Mouse (Mus musculus) testis, adult 2 months (tissue): Measurements from ENCODE around the gene Atxn10. TPM values are rescaled to one million over a fixed set of nuclear protein-coding genes. Genes with fewer than 3 reads are reported as not detected.

ENCODE experiments used
- H3K27ac ChIP-seq: fragments of 200-500 bp; 2 replicates; pipeline ENCODE4 v1.5.1; 2012; ENCODE audit warnings: low read depth, low read length; ENCODE audit not compliant: control insufficient read depth, insufficient read depth
- H3K27me3 ChIP-seq: fragments of 200-500 bp; 2 replicates; pipeline ENCODE4 v1.6.1; 2012; ENCODE audit warnings: mild to moderate bottlenecking, low read length, moderate library complexity; ENCODE audit not compliant: control insufficient read depth, insufficient read depth
- H3K36me3 ChIP-seq: fragments of 200-500 bp; 2 replicates; pipeline ENCODE4 v1.6.1; 2012; ENCODE audit warnings: mild to moderate bottlenecking, low read length; ENCODE audit not compliant: control insufficient read depth, insufficient read depth
- H3K4me1 ChIP-seq: fragments of 200-500 bp; 2 replicates; pipeline ENCODE4 v1.6.1; 2012; ENCODE audit warnings: low read length; ENCODE audit not compliant: control insufficient read depth, insufficient read depth
- H3K4me3 ChIP-seq: fragments of 200-500 bp; 2 replicates; pipeline ENCODE4 v1.5.1; 2012; ENCODE audit warnings: low read depth, mild to moderate bottlenecking, low read length, moderate library complexity, mixed read lengths; ENCODE audit not compliant: control insufficient read depth
- CTCF ChIP-seq: fragments of 200-500 bp; IDR thresholded peaks from 2 replicates; pipeline ENCODE4 v1.5.1; 2012; ENCODE audit warnings: low read depth, mild to moderate bottlenecking, inconsistent platforms, low read length, moderate library complexity; ENCODE audit not compliant: control insufficient read depth, insufficient read depth, insufficient replicate concordance
- POLR2A ChIP-seq: fragments of 200-500 bp; IDR thresholded peaks from 2 replicates; pipeline ENCODE4 v1.6.1; 2012; ENCODE audit warnings: low read depth, mild to moderate bottlenecking, inconsistent platforms, low read length, moderate library complexity; ENCODE audit not compliant: control insufficient read depth
- polyA plus RNA-seq: library from polyadenylated mRNA; depleted of rRNA; stranded (reverse); fragments of >200 nt; gene quantifications from 2 replicates; pipeline ENCODE4 v1.2.3, GENCODE M21; 2012

The Atxn10 gene
- polyA plus RNA-seq, 1 experiment, result 139 TPM

GRCm38 (mm10) chr15:85420686-85421085 is 84.6 kb downstream of the Atxn10 start:
- TF ChIP-seq POLR2A (no peak), CTCF (no peak)
- Histone ChIP-seq H3K4me3 (no peak overlapping the region), H3K27me3 (no peaks in the 10 kb centered on the region), H3K4me1 (no peaks in the 10 kb centered on the region), H3K36me3 (no peaks in the 10 kb centered on the region), H3K27ac (no peak overlapping the region)

GRCm38 (mm10) chr15:85424197-85424596 is 88.2 kb downstream of the Atxn10 start:
- H3K4me3 ChIP-seq, result no peak overlapping the region
- H3K27me3 ChIP-seq, result no peaks in the 10 kb centered on the region
- H3K27ac ChIP-seq, result no peak overlapping the region
- no peaks in the 10 kb centered on the region for H3K36me3 ChIP-seq
- TF ChIP-seq POLR2A, result no peak
- no peak for TF ChIP-seq CTCF
- no peaks in the 10 kb centered on the region for H3K4me1 ChIP-seq

- TF ChIP-seq CTCF, result no peak
- no peak for TF ChIP-seq POLR2A
- Histone ChIP-seq H3K4me3 (no peak overlapping the region), H3K27me3 (no peaks in the 10 kb centered on the region), H3K36me3 (no peaks in the 10 kb centered on the region), H3K4me1 (no peaks in the 10 kb centered on the region), H3K27ac (no peak overlapping the region)
Measured at GRCm38 (mm10) chr15:85428140-85428539, 92.1 kb downstream of the Atxn10 start.

GRCm38 (mm10) chr15:85442568-85442967 is 106.5 kb downstream of the Atxn10 start:
- TF ChIP-seq POLR2A (no peak), CTCF (no peak)
- Histone ChIP-seq H3K4me3 (no peak overlapping the region), H3K36me3 (no peaks in the 10 kb centered on the region; the same call in 1 of the 2 replicates)

GRCm38 (mm10) chr15:85446652-85447051 is 110.6 kb downstream of the Atxn10 start:
- Histone ChIP-seq H3K36me3 (no peaks in the 10 kb centered on the region), H3K27ac (no peak overlapping the region), H3K27me3 (no peaks in the 10 kb centered on the region), H3K4me1 (no peaks in the 10 kb centered on the region), H3K4me3 (no peak overlapping the region)
- no peak for TF ChIP-seq CTCF
- no peak for TF ChIP-seq POLR2A

More at GRCm38 (mm10) chr15:85442568-85442967, 106.5 kb downstream of the Atxn10 start:
- H3K4me1 ChIP-seq, result no peaks in the 10 kb centered on the region
- H3K27ac ChIP-seq, result no peak overlapping the region
- no peaks in the 10 kb centered on the region for H3K27me3 ChIP-seq

GRCm38 (mm10) chr15:85456891-85457290 is 120.8 kb downstream of the Atxn10 start:
- no peak overlapping the region for H3K4me3 ChIP-seq
- no peak overlapping the region for H3K27ac ChIP-seq
- H3K27me3 ChIP-seq, result no peaks in the 10 kb centered on the region
- TF ChIP-seq CTCF (no peak), POLR2A (no peak)
- no peaks in the 10 kb centered on the region for H3K4me1 ChIP-seq
- H3K36me3 ChIP-seq, result peaks cover 1% of the 10 kb centered on the region; the same call in 1 of the 2 replicates

- Histone ChIP-seq H3K27ac (no peak overlapping the region), H3K27me3 (no peaks in the 10 kb centered on the region), H3K4me3 (no peak overlapping the region), H3K4me1 (no peaks in the 10 kb centered on the region), H3K36me3 (peaks cover 1% of the 10 kb centered on the region; the same call in 1 of the 2 replicates)
- TF ChIP-seq CTCF (no peak), POLR2A (no peak)
Measured at GRCm38 (mm10) chr15:85457838-85458237, 121.8 kb downstream of the Atxn10 start.

GRCm38 (mm10) chr15:85458631-85459082 is 122.6 kb downstream of the Atxn10 start:
- TF ChIP-seq CTCF, result no peak
- TF ChIP-seq POLR2A, result no peak
- Histone ChIP-seq H3K4me3 (no peak overlapping the region), H3K4me1 (no peaks in the 10 kb centered on the region), H3K27me3 (no peaks in the 10 kb centered on the region), H3K36me3 (peaks cover 1% of the 10 kb centered on the region), H3K27ac (no peak overlapping the region)

GRCm38 (mm10) chr15:85461541-85461940 is 125.5 kb downstream of the Atxn10 start:
- Histone ChIP-seq H3K27me3 (no peaks in the 10 kb centered on the region), H3K4me3 (no peak overlapping the region), H3K4me1 (no peaks in the 10 kb centered on the region), H3K27ac (no peak overlapping the region), H3K36me3 (peaks cover 4% of the 10 kb centered on the region)
- TF ChIP-seq POLR2A (no peak), CTCF (no peak)
